Mouse (Mus musculus) right cerebral cortex, postnatal 14 days (tissue): ENCODE data around the gene Dapk3.
"Not testable (repeated sequence)": the region's sequence is repeated elsewhere in the genome, so short reads cannot be mapped to it uniquely, and the experiment has no call there.

Experiments
- DNase-seq: peaks from one replicate; pipeline ENCODE4 v3.0.0; 2022

Dapk3 gene

GRCm38 (mm10) chr10:81201807-81202758 is 19.3 kb downstream of the Dapk3 start, which contains the start of gene Nmrk2:
TSS of gene Nmrk2 (minus strand) at chr10:81202051.
- no peak for DNase-seq

- DNase-seq: no peak
Measured at GRCm38 (mm10) chr10:81202978-81203720, 20.3 kb downstream of the Dapk3 start.

GRCm38 (mm10) chr10:81204137-81204536 is 21.3 kb downstream of the Dapk3 start:
- no peak for DNase-seq

- DNase-seq: peak; percentile 12
Measured at GRCm38 (mm10) chr10:81210154-81210553, 27.3 kb downstream of the Dapk3 start.

- DNase-seq: no peak
Measured at GRCm38 (mm10) chr10:81216260-81216659, 33.5 kb downstream of the Dapk3 start.

- no peak for DNase-seq
Measured at GRCm38 (mm10) chr10:81216810-81217209, 34.0 kb downstream of the Dapk3 start.

- not testable (repeated sequence) for DNase-seq
Measured at GRCm38 (mm10) chr10:81217267-81217666, 34.5 kb downstream of the Dapk3 start.

- peak; percentile 73 for DNase-seq
Measured at GRCm38 (mm10) chr10:81217964-81218363, 35.2 kb downstream of the Dapk3 start.

GRCm38 (mm10) chr10:81221402-81222015 is 38.7 kb downstream of the Dapk3 start:
- no peak for DNase-seq

GRCm38 (mm10) chr10:81223731-81224130 is 40.9 kb downstream of the Dapk3 start:
- DNase-seq: not testable (repeated sequence)

- peak; percentile 54 for DNase-seq
Measured at GRCm38 (mm10) chr10:81229735-81230437, 47.1 kb downstream of the Dapk3 start.

- DNase-seq: peak; percentile 81
Measured at GRCm38 (mm10) chr10:81230438-81231332, 47.9 kb downstream of the Dapk3 start, which contains the start of gene Atcay. TSS of gene Atcay (minus strand) at chr10:81230833.

GRCm38 (mm10) chr10:81231436-81231835 is 48.6 kb downstream of the Dapk3 start:
- DNase-seq: no peak

- peak; percentile 95 for DNase-seq
Measured at GRCm38 (mm10) chr10:81232580-81233225, 49.9 kb downstream of the Dapk3 start, which contains the start of gene Zfr2. TSS of gene Zfr2 (plus strand) at chr10:81233155.

- no peak for DNase-seq
Measured at GRCm38 (mm10) chr10:81233226-81233585, 50.4 kb downstream of the Dapk3 start.

GRCm38 (mm10) chr10:81234206-81234605 is 51.4 kb downstream of the Dapk3 start:
- DNase-seq: no peak

GRCm38 (mm10) chr10:81236471-81237268 is 53.9 kb downstream of the Dapk3 start:
- DNase-seq: no peak

- no peak for DNase-seq
Measured at GRCm38 (mm10) chr10:81238618-81239017, 55.8 kb downstream of the Dapk3 start.

- DNase-seq: peak; percentile 75
Measured at GRCm38 (mm10) chr10:81240876-81241275, 58.1 kb downstream of the Dapk3 start.

GRCm38 (mm10) chr10:81242021-81242420 is 59.2 kb downstream of the Dapk3 start:
- DNase-seq: peak; percentile 8
